Mouse (Mus musculus) forebrain, embryonic 13.5 days (tissue): ENCODE measurements around the gene Trpm3. TPM values are rescaled to one million over a fixed set of nuclear protein-coding genes. Genes with fewer than 3 reads are reported as not detected.

Experiments used
- ATAC-seq: fragments of 200-750 bp; cut with Nextera tagmentation; 2 replicates; pipeline ENCODE4 v1.8.0; 2017
- H3K27ac ChIP-seq: fragments of 300-500 bp; sonication (generic); 2 replicates; pipeline ENCODE4 v1.5.1; 2015; ENCODE audit warnings: inconsistent platforms, mild to moderate bottlenecking, moderate library complexity
- H3K27me3 ChIP-seq: fragments of 300-500 bp; sonication (generic); 2 replicates; pipeline ENCODE4 v1.6.1; 2015; ENCODE audit warnings: mild to moderate bottlenecking, inconsistent platforms
- H3K36me3 ChIP-seq: fragments of 300-500 bp; sonication (generic); 2 replicates; pipeline ENCODE4 v1.6.1; 2015; ENCODE audit warnings: mild to moderate bottlenecking, inconsistent platforms; ENCODE audit not compliant: poor library complexity, severe bottlenecking
- H3K4me1 ChIP-seq: fragments of 300-500 bp; sonication (generic); 2 replicates; pipeline ENCODE4 v1.6.1; 2015; ENCODE audit warnings: inconsistent platforms
- H3K4me2 ChIP-seq: fragments of 300-500 bp; sonication (generic); 2 replicates; pipeline ENCODE4 v1.6.1; 2015; ENCODE audit warnings: inconsistent platforms, mild to moderate bottlenecking, moderate library complexity
- H3K4me3 ChIP-seq: fragments of 300-500 bp; sonication (generic); 2 replicates; pipeline ENCODE4 v1.5.1; 2015; ENCODE audit warnings: mild to moderate bottlenecking, inconsistent platforms
- H3K9ac ChIP-seq: fragments of 300-500 bp; sonication (generic); 2 replicates; pipeline ENCODE4 v1.6.1; 2015; ENCODE audit warnings: mild to moderate bottlenecking, inconsistent platforms
- H3K9me3 ChIP-seq: fragments of 300-500 bp; sonication (generic); replicated peaks from 2 replicates; pipeline ENCODE4 v1.6.1; 2016; ENCODE audit warnings: inconsistent platforms
- WGBS: fragments of 180-500 bp; shearing (Covaris S2); methylation state at CpG from one replicate; pipeline ENCODE4 v1.1.7; 2015; 5-methylcytosine and 5-hydroxymethylcytosine counted together
- polyA plus RNA-seq: library from polyadenylated mRNA; unstranded; fragments of >200 nt; fragmentation: Nextera tagmentation; extraction: Ambion mirVana; gene quantifications from 2 replicates; pipeline ENCODE4 v1.2.1, GENCODE M21; 2015

Trpm3 gene
- polyA plus RNA-seq, 1 experiment from 2014 or later = 11.8 TPM

DNA sequence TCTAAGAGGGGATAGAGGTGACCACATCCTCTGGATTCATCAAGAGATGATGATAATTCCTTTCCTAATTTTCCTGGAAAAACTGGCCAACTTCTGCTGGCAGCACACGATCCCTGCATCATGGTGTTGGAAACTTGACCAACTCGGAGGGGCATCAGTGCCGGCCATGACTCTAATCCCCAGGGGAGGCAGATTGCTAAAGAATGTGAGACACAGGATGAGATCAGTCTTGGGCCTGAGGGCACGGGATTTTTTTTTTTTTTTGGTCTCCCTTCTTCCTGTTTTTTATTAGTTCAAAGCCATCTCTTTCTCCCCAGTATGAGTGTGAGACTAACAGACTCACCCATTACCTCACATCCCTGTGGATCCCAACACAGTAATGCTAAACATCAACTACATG, 855.1 kb downstream of the Trpm3 start:
- no peaks in the 10 kb centered on the region for H3K27me3 ChIP-seq
- no peak overlapping the region for H3K4me2 ChIP-seq
- H3K9me3 ChIP-seq = no peaks in the 10 kb centered on the region
- no peaks in the 10 kb centered on the region for H3K4me1 ChIP-seq
- ATAC-seq = no peak
- no peak overlapping the region for H3K27ac ChIP-seq
- no peak overlapping the region for H3K4me3 ChIP-seq
- no peak overlapping the region for H3K9ac ChIP-seq
- no peaks in the 10 kb centered on the region for H3K36me3 ChIP-seq
- WGBS = 88% methylated on average over 4 of the region's 4 CpGs

DNA sequence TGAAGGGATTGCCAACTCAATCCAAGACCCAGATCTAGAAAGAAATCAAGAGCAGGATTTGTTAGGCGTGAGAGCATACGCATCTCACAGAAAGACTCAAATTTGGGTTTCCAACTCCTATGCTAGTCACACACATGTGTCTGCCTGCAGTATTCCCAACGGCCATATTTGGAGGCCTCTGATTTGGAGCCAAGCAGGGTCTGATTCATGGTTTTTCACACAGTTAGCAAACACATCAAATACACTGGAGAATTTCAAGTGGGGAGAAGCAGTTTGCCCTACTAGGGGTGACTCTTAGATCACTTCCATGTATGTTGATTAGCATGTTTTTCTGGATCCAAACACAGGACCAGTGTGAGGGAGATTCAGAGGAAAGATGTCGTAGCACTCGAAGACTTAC, 855.7 kb downstream of the Trpm3 start:
- WGBS = 93% methylated on average over 5 of the region's 5 CpGs
- ATAC-seq = no peak
- H3K4me1 ChIP-seq = no peaks in the 10 kb centered on the region

DNA sequence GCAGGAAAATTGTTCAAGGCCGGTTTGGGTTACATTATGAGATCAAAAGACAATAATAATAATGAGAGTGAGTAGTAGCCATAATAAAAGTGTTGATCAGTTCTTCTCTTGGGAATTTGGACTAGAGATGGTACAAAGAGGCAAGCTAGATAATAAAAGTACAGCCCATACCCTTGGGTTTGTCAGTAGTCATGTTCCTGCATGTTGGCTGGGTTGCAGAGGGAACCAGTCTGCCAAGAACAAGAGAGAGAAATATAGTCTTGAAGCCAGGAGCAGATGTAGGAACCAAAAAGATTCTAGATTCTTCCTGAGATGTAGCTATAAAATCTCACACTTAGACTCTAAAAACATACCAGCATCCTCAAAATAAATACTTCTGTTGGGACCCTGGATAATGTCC, 861.4 kb downstream of the Trpm3 start:
- no peaks in the 10 kb centered on the region for H3K4me1 ChIP-seq
- no peaks in the 10 kb centered on the region for H3K27me3 ChIP-seq
- H3K36me3 ChIP-seq = no peaks in the 10 kb centered on the region
- no peak overlapping the region for H3K4me2 ChIP-seq
- H3K9ac ChIP-seq = no peak overlapping the region
- no peak for ATAC-seq
- no peak overlapping the region for H3K4me3 ChIP-seq
- H3K9me3 ChIP-seq = no peaks in the 10 kb centered on the region
- H3K27ac ChIP-seq = no peak overlapping the region
- 91% methylated on average over 1 of the region's 1 CpGs for WGBS

More for the DNA sequence above, 855.7 kb downstream of the Trpm3 start:
- H3K9ac ChIP-seq = no peak overlapping the region
- no peaks in the 10 kb centered on the region for H3K27me3 ChIP-seq
- H3K27ac ChIP-seq = no peak overlapping the region
- no peak overlapping the region for H3K4me3 ChIP-seq
- no peaks in the 10 kb centered on the region for H3K9me3 ChIP-seq
- H3K4me2 ChIP-seq = no peak overlapping the region
- H3K36me3 ChIP-seq = no peaks in the 10 kb centered on the region

DNA sequence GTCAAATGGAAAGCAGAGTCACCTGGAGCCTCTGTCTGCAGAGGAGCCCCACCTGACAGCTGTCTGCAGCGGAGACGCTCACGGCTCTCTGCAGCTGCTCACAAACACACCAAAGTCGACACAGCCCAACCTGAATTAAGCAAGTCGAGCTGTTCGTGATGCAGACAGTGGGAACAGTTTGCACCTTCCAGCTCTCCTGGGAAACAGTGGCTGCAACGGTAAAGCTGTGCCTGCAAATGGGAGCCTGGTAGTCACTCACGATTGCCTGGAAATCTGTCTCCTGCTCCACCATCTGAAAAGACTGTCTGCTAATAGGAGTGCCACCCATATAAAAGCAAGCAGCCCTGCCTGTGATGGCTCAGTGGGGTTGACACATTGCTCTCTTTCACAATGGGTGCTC, 865.0 kb downstream of the Trpm3 start:
- H3K27me3 ChIP-seq = no peaks in the 10 kb centered on the region
- peaks cover 3% of the 10 kb centered on the region; the same call in 1 of the 2 replicates for H3K4me1 ChIP-seq
- H3K27ac ChIP-seq = no peak overlapping the region; the same call in 1 of the 2 replicates
- H3K4me2 ChIP-seq = no peak overlapping the region
- H3K9me3 ChIP-seq = no peaks in the 10 kb centered on the region
- H3K4me3 ChIP-seq = no peak overlapping the region
- H3K9ac ChIP-seq = no peak overlapping the region
- ATAC-seq = no peak
- WGBS = 51% methylated on average over 8 of the region's 8 CpGs
- no peaks in the 10 kb centered on the region for H3K36me3 ChIP-seq

DNA sequence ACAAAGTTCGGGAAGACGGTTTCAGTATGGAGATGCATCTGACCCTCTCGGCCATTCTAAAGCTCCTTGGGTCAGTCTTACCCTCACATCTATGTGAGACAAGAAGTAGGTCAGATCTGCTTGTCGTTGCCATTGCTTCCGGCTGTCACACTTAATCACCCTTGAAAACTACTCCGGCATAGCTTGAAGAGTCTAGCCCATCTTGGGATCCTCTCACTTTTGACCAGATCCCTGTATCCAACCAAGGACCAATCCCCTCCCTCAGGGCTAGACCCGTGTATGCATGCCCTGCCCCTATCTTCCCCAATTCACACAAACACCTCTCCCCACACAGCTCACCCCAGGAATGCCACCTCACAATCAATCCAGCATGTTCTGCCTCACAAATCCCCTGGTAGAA, 867.0 kb downstream of the Trpm3 start:
- Histone ChIP-seq H3K36me3 (no peaks in the 10 kb centered on the region), H3K4me3 (no peak overlapping the region), H3K27me3 (no peaks in the 10 kb centered on the region), H3K4me2 (no peak overlapping the region), H3K9ac (no peak overlapping the region), H3K4me1 (peaks cover 3% of the 10 kb centered on the region; the same call in 1 of the 2 replicates), H3K9me3 (no peaks in the 10 kb centered on the region), H3K27ac (no peak overlapping the region)
- 90% methylated on average over 7 of the region's 7 CpGs for WGBS
- ATAC-seq = no peak

DNA sequence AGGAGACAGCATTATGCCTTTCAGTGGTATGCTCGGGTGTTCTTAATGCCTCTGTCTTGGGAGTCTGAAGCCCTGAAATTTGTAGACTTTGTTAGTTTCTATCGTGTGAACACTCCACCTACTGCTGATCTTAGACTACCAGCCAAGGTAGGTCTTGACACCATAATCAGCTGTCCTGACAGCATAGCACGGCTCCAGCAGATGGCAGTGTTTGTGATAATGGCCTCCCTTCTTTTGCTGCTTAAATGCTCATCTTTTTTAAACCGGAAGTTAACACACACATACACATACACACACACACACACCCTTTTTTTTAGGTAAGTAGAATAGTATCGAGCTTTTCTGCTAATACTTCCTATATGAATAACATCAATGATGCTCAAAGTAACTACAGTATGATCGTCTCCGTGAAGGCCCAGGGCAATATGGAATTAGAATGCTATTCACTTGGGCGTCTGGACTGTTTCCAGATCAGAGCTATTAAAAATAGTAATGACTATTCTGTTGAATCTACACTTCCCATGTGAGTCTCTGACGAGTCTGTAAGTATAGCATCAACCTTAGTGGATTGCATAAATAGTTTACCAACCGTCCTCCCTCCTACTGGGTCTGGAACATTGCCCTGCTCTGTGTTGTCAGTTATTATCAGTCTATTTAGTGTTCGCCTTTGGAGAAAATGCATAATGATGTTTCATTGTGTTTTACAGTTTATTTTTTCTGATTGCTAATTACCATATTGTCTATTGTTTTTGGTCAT, 867.8 kb downstream of the Trpm3 start:
- no peak overlapping the region for H3K27ac ChIP-seq
- WGBS = 65% methylated on average over 11 of the region's 11 CpGs
- no peak overlapping the region for H3K9ac ChIP-seq
- H3K4me2 ChIP-seq = no peak overlapping the region
- H3K9me3 ChIP-seq = no peaks in the 10 kb centered on the region
- 0 out of 2 replicates have a peak, but pooled peaks have one; percentile 41 for ATAC-seq
- H3K4me1 ChIP-seq = peaks cover 3% of the 10 kb centered on the region; the same call in 1 of the 2 replicates
- no peaks in the 10 kb centered on the region for H3K36me3 ChIP-seq
- H3K27me3 ChIP-seq = no peaks in the 10 kb centered on the region
- H3K4me3 ChIP-seq = no peak overlapping the region

DNA sequence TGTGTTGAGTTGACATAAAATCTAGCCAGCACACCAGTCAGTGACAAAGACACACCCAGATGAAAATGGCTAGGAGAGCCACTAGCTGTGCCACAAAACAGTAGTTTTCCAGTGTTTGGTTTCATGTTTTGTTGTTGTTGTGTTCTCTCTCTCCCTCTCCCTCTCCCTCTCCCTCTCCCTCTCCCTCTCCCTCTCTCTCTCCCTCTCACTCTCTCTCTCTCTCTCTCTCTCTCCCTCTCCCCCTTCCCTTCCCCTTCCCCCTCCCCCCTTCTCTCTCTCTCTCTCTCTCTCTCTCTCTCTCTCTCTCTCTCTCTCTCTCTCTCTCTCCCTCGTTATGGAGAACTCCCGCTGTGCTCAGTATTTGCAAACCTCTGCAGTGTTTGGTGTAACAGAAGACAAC, 874.8 kb downstream of the Trpm3 start:
- Histone ChIP-seq H3K4me1 (no peaks in the 10 kb centered on the region), H3K36me3 (no peaks in the 10 kb centered on the region), H3K9ac (no peak overlapping the region), H3K9me3 (0 out of 2 replicates have a peak, but pooled peaks cover 8% of the 10 kb centered on the region), H3K4me3 (no peak overlapping the region), H3K4me2 (no peak overlapping the region), H3K27ac (no peak overlapping the region), H3K27me3 (no peaks in the 10 kb centered on the region)
- no peak for ATAC-seq
- WGBS = no CpG with 5 or more reads among the region's 2 CpGs

DNA sequence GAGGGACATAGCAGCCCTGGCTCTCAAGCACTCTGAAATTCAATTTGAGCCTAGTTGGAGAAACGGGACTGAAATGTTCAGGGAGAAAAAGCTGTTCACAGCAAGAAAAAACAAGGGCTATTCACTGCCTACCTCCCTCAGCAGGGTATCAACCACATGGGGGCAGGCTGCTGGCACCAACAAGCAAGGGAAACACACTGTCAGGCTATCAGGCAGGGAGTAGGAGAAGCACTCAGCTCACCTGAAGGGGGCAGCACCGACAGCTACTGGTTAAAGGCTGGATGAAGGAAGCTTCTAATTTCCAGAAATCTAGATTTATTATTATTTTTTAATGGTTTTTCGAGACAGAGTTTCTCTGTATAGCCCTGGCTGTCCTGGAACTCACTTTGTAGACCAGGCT, 876.7 kb downstream of the Trpm3 start:
- Histone ChIP-seq H3K9ac (no peak overlapping the region), H3K27me3 (no peaks in the 10 kb centered on the region), H3K27ac (no peak overlapping the region), H3K4me1 (no peaks in the 10 kb centered on the region), H3K36me3 (no peaks in the 10 kb centered on the region), H3K4me2 (no peak overlapping the region), H3K4me3 (no peak overlapping the region), H3K9me3 (0 out of 2 replicates have a peak, but pooled peaks cover 8% of the 10 kb centered on the region)
- 45% methylated on average over 3 of the region's 3 CpGs for WGBS
- no peak for ATAC-seq

DNA sequence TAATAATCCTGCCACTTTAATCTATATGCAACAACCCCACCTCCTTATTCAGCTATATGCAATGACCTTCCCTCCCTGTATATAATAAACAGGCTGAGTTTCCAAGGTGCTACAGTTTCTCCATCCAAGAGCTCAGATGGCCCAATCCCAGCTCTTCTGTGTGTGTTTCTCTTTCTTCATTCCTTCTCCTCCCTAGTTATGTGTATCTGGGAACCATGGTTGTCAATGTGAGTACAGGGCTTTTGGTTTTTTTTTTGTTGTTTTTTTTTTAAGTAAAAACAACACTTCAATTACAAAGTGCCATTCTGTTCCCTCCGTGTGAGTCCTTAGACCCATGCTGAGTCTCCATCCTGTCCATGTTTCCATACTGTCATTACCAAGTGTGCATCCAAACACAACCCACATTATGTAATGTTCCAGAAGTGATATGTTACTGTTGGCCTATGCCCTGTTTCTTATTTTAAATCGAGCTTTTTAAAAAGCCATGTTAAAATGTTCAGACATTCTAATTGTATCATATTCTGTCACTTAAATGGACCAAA, 879.4 kb downstream of the Trpm3 start:
- no peak for ATAC-seq
- no peaks in the 10 kb centered on the region for H3K36me3 ChIP-seq
- 73% methylated on average over 2 of the region's 2 CpGs for WGBS

DNA sequence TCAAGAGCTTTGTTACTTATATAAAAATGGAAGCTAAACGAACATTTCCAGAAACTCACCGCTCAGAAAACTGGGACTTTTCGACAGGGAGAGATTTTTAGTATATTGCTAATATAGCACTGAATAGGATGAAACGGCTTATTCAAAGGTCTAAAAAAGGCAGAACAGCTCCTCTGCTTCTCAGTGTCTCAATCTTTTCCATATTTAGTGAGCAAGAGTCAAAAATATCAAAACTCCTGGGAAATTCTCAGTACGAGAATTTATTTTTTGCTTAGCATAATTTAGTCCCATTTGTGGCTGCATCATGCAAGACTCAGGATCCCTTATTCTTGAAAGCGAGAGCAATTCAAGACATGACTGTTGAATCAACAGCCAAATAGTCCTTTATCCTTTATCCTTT, 884.1 kb downstream of the Trpm3 start:
- Histone ChIP-seq H3K36me3 (no peaks in the 10 kb centered on the region), H3K9ac (no peak overlapping the region), H3K9me3 (no peaks in the 10 kb centered on the region), H3K4me1 (no peaks in the 10 kb centered on the region), H3K27me3 (no peaks in the 10 kb centered on the region), H3K4me3 (no peak overlapping the region), H3K27ac (no peak overlapping the region), H3K4me2 (no peak overlapping the region)
- no peak for ATAC-seq
- 93% methylated on average over 6 of the region's 6 CpGs for WGBS

More for the DNA sequence above, 879.4 kb downstream of the Trpm3 start:
- H3K4me3 ChIP-seq = no peak overlapping the region
- H3K9me3 ChIP-seq = 0 out of 2 replicates have a peak, but pooled peaks cover 8% of the 10 kb centered on the region
- no peak overlapping the region for H3K9ac ChIP-seq
- no peaks in the 10 kb centered on the region for H3K4me1 ChIP-seq
- H3K27ac ChIP-seq = no peak overlapping the region
- no peak overlapping the region for H3K4me2 ChIP-seq
- no peaks in the 10 kb centered on the region for H3K27me3 ChIP-seq

DNA sequence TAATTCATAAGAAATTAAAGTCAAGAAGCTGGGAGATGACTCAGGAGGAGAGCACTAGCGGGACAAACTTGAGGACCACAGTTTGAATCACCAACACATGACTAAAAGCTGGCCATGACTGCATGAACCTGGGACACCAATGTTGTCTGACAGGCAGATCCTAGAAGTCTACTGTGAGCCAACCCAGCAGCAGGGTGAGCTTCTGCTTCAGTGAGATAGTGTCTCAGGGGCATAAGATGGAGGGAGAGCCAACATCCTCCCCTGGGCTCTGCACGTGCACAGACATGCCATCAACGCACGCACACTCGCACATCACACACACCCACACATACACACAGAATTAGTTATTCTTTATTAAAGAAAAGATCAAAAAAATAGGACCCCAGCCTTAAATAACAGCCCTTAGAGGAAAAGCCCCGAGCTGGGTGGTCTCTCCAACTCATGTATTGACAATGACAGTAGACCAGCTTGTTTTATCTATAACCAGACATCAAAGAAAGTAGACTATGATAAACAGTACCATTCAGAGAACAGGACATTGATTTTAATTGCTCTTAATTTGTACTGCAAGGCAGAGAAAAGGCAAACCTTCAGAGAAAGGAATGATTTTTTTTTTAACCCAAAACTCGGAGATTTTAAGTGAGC, 884.6 kb downstream of the Trpm3 start:
- ATAC-seq = no peak
- 83% methylated on average over 7 of the region's 7 CpGs for WGBS
- Histone ChIP-seq H3K27ac (no peak overlapping the region), H3K4me2 (no peak overlapping the region), H3K9ac (no peak overlapping the region), H3K27me3 (no peaks in the 10 kb centered on the region), H3K4me3 (no peak overlapping the region), H3K9me3 (no peaks in the 10 kb centered on the region), H3K4me1 (no peaks in the 10 kb centered on the region), H3K36me3 (no peaks in the 10 kb centered on the region)

DNA sequence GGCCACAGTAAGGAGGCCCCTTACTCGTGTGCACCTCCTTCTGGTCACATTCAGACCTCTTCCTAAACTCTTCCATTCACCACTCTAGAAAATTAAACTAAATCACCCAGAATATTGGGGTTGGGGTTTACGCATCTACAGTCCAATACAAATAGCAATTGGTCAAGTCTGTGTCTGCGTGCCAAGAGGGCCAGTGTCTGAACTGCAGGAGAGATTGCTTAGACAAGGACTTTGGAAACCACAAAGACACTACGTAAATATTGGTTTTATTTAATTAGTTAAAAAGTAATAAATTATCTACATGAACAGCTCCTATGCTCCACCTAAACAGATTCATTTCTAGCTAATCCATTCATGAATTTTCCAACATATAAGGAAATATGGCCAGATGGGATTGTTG, 886.0 kb downstream of the Trpm3 start:
- Histone ChIP-seq H3K4me1 (no peaks in the 10 kb centered on the region), H3K4me2 (no peak overlapping the region), H3K36me3 (no peaks in the 10 kb centered on the region), H3K27me3 (no peaks in the 10 kb centered on the region), H3K9ac (no peak overlapping the region), H3K27ac (no peak overlapping the region), H3K4me3 (no peak overlapping the region), H3K9me3 (no peaks in the 10 kb centered on the region)
- ATAC-seq = no peak
- WGBS = 83% methylated on average over 4 of the region's 4 CpGs
